Comparison of ENCODE assay signal across 7 mouse cellular contexts in genomic region chr17:45572103-45573086, GRCm38 (mm10). TPM values are rescaled to one million over a fixed set of nuclear protein-coding genes. Genes with fewer than 3 reads are reported as not detected.
DNase-seq lines count a peak whose midpoint lies in the region; ATAC-seq and TF ChIP-seq lines count a peak whose summit lies in the region.

No protein-coding gene starts in this region.

- H3K9ac ChIP-seq in hindbrain, embryonic 16.5 days (ENCODE audit: low read depth, low read length) = peak overlapping the region; percentile 99

- peaks cover 40% of the 10 kb centered on the region for H3K79me2 ChIP-seq in macrophage (ENCODE audit: inconsistent target)

- no peak; the same call in none of the 2 replicates for TF ChIP-seq CTCF in left cerebral cortex, adult 2 months (IDR thresholded peaks at IDR 0.05)

- ATAC-seq in activated CD4-positive, CD25-positive, alpha-beta regulatory T cell, adult 4 months = peak; percentile 26
- ATAC-seq in common myeloid progenitor, adult 5-6 weeks (replicated peaks; ENCODE audit: low read depth, poor library complexity, severe bottlenecking) = peak; percentile 27
- ATAC-seq in hindbrain, embryonic 16.5 days = peak; percentile 50

- under 1% methylated on average over 46 of the region's 57 CpGs for WGBS in hindbrain, embryonic 16.5 days
- WGBS in macrophage (ENCODE audit: missing documents) = 2% methylated on average over 56 of the region's 57 CpGs

- H3K4me3 ChIP-seq in hindbrain, embryonic 16.5 days (ENCODE audit: low read length) = peak overlapping the region; percentile 100
- peak overlapping the region; percentile 100 for H3K4me3 ChIP-seq in left cerebral cortex, adult 2 months
- H3K4me3 ChIP-seq in macrophage (ENCODE audit: inconsistent target) = peak overlapping the region; percentile 73

- peak; percentile 52 to 53 for DNase-seq in gastrocnemius, adult 8-10 months (ENCODE audit: low spot score in 2 of 2)
- DNase-seq in left cerebral cortex, adult 2 months (ENCODE audit: extremely low spot score in 1 of 2, low spot score in 2 of 2) = peak; percentile 71 to 78
- peak; percentile 73 for DNase-seq in right cerebral cortex, postnatal 14 days

- H3K27me3 ChIP-seq in hindbrain, embryonic 16.5 days (replicated peaks; ENCODE audit: control insufficient read depth, insufficient read depth, low read length) = no peaks in the 10 kb centered on the region

- peak overlapping the region; percentile 84 for H3K4me2 ChIP-seq in hindbrain, embryonic 16.5 days (ENCODE audit: low read length)

- intact Hi-C loops in left cerebral cortex, adult 2 months (cut with DNase I) = loop anchor here (1.0 kb wide), 1 partner anchor 8 kb away; no protein-coding TSS in a partner anchor

- H3K27ac ChIP-seq in hindbrain, embryonic 16.5 days (ENCODE audit: low read depth, low read length) = peak overlapping the region; percentile 98
- peak overlapping the region; percentile 99 for H3K27ac ChIP-seq in left cerebral cortex, adult 2 months
- peak overlapping the region; percentile 77 for H3K27ac ChIP-seq in macrophage

- peaks cover 20% of the 10 kb centered on the region for H3K4me1 ChIP-seq in hindbrain, embryonic 16.5 days (ENCODE audit: control insufficient read depth, insufficient read depth, low read depth, low read length)

- no peaks in the 10 kb centered on the region for H3K9me3 ChIP-seq in hindbrain, embryonic 16.5 days (ENCODE audit: control insufficient read depth, low read length)

- peaks cover 32% of the 10 kb centered on the region for H3K36me3 ChIP-seq in hindbrain, embryonic 16.5 days (ENCODE audit: control insufficient read depth, insufficient read depth, low read length)
- H3K36me3 ChIP-seq in macrophage (ENCODE audit: inconsistent target) = peaks cover 40% of the 10 kb centered on the region

RNA-seq across cellular contexts. Expression of gene Hsp90ab1, which starts 0.7 kb away (rescaled TPM):
- 100 to 1,000 TPM; 836 to 982 TPM for polyA plus RNA-seq in activated CD4-positive, CD25-positive, alpha-beta regulatory T cell, adult 4 months (2017; shearing (Covaris generic))
- 2,806 and 3,169 TPM in 2 replicates for total RNA-seq in common myeloid progenitor, adult 5-6 weeks (2017)
- 1,000 to 10,000 TPM; 1,140 to 1,362 (median 1,203) TPM for total RNA-seq in gastrocnemius, adult 8-10 months (2022)
- polyA plus RNA-seq in hindbrain, embryonic 16.5 days (2015; fragmentation: Nextera tagmentation; extraction: Ambion mirVana) = 1,542 and 1,571 TPM in 2 replicates
- total RNA-seq in left cerebral cortex, adult 2 months (2021) = 1,000 to 10,000 TPM; 1,492 to 1,507 TPM
- total RNA-seq in macrophage (2018; cell fraction: chromatin; rRNA removed) = 100 to 1,000 TPM in 24 of 26 experiments, 10 to 100 TPM in 2; 75.3 to 326 (median 157) TPM
- total RNA-seq in macrophage (2018; cell fraction: cytosol; rRNA removed) = 1,000 to 10,000 TPM in 1 of 26 experiments, 100 to 1,000 TPM in 25; 478 to 1,021 (median 622) TPM
- total RNA-seq in macrophage (2018; cell fraction: nucleus; rRNA removed) = 100 to 1,000 TPM; 134 to 740 (median 322) TPM
- 519 to 1,022 TPM (median 909 TPM) in 3 replicates for polyA plus RNA-seq in macrophage (2018)

RNA-seq across cellular contexts. Expression of gene Slc35b2, which starts 8.7 kb away (rescaled TPM):
- 10 to 100 TPM; 27.7 to 33.8 TPM for polyA plus RNA-seq in activated CD4-positive, CD25-positive, alpha-beta regulatory T cell, adult 4 months (2017; shearing (Covaris generic))
- 49.6 and 93.8 TPM in 2 replicates for total RNA-seq in common myeloid progenitor, adult 5-6 weeks (2017)
- 10 to 100 TPM; 17.2 to 22.9 (median 19.8) TPM for total RNA-seq in gastrocnemius, adult 8-10 months (2022)
- 96.2 and 101 TPM in 2 replicates for polyA plus RNA-seq in hindbrain, embryonic 16.5 days (2015; fragmentation: Nextera tagmentation; extraction: Ambion mirVana)
- 10 to 100 TPM; 21.5 to 26.3 TPM for total RNA-seq in left cerebral cortex, adult 2 months (2021)
- total RNA-seq in macrophage (2018; cell fraction: chromatin; rRNA removed) = 100 to 1,000 TPM in 12 of 26 experiments, 10 to 100 TPM in 14; 21.2 to 410 (median 74.1) TPM
- 10 to 100 TPM; 41.0 to 71.6 (median 56.5) TPM for total RNA-seq in macrophage (2018; cell fraction: cytosol; rRNA removed)
- total RNA-seq in macrophage (2018; cell fraction: nucleus; rRNA removed) = 100 to 1,000 TPM in 13 of 26 experiments, 10 to 100 TPM in 13; 49.8 to 383 (median 91.4) TPM
- polyA plus RNA-seq in macrophage (2018) = 41.2 to 72.8 TPM (median 58.2 TPM) in 3 replicates

RNA-seq across cellular contexts. Expression of gene Nfkbie, which starts 16.9 kb away (rescaled TPM):
- polyA plus RNA-seq in activated CD4-positive, CD25-positive, alpha-beta regulatory T cell, adult 4 months (2017; shearing (Covaris generic)) = 10 to 100 TPM; 28.3 to 50.2 TPM
- 10.1 and 11.0 TPM in 2 replicates for total RNA-seq in common myeloid progenitor, adult 5-6 weeks (2017)
- total RNA-seq in gastrocnemius, adult 8-10 months (2022) = under 1 TPM; 0.27 to 0.56 (median 0.34) TPM
- 6.1 and 6.8 TPM in 2 replicates for polyA plus RNA-seq in hindbrain, embryonic 16.5 days (2015; fragmentation: Nextera tagmentation; extraction: Ambion mirVana)
- 1 to 10 TPM; 2.3 to 2.4 TPM for total RNA-seq in left cerebral cortex, adult 2 months (2021)
- total RNA-seq in macrophage (2018; cell fraction: chromatin; rRNA removed) = 100 to 1,000 TPM in 18 of 26 experiments, 10 to 100 TPM in 8; 11.3 to 677 (median 279) TPM
- total RNA-seq in macrophage (2018; cell fraction: cytosol; rRNA removed) = 100 to 1,000 TPM in 8 of 26 experiments, 10 to 100 TPM in 16, 1 to 10 TPM in 2; 7.9 to 269 (median 43.5) TPM
- 100 to 1,000 TPM in 19 of 26 experiments, 10 to 100 TPM in 6, 1 to 10 TPM in 1; 9.8 to 645 (median 296) TPM for total RNA-seq in macrophage (2018; cell fraction: nucleus; rRNA removed)
- polyA plus RNA-seq in macrophage (2018) = 5.5 to 11.3 TPM (median 9.9 TPM) in 3 replicates

RNA-seq across cellular contexts. Expression of gene Tmem151b, which starts 22.9 kb away (rescaled TPM):
- not detected for polyA plus RNA-seq in activated CD4-positive, CD25-positive, alpha-beta regulatory T cell, adult 4 months (2017; shearing (Covaris generic))
- total RNA-seq in common myeloid progenitor, adult 5-6 weeks (2017) = 0.53 TPM in 1 of 2 replicates, not detected in the other
- not detected for total RNA-seq in gastrocnemius, adult 8-10 months (2022)
- polyA plus RNA-seq in hindbrain, embryonic 16.5 days (2015; fragmentation: Nextera tagmentation; extraction: Ambion mirVana) = 29.3 and 31.7 TPM in 2 replicates
- total RNA-seq in left cerebral cortex, adult 2 months (2021) = 100 to 1,000 TPM; 132 to 133 TPM
- under 1 TPM in 2 of 26 experiments, not detected in 24; 0.13 to 0.20 TPM for total RNA-seq in macrophage (2018; cell fraction: chromatin; rRNA removed)
- total RNA-seq in macrophage (2018; cell fraction: cytosol; rRNA removed) = not detected
- under 1 TPM in 2 of 26 experiments, not detected in 24; 0.12 to 0.20 TPM for total RNA-seq in macrophage (2018; cell fraction: nucleus; rRNA removed)
- 0.03 TPM in 1 of 3 replicates, not detected in the others for polyA plus RNA-seq in macrophage (2018)

RNA-seq across cellular contexts. Expression of gene Slc29a1, which starts 27.0 kb away (rescaled TPM):
- polyA plus RNA-seq in activated CD4-positive, CD25-positive, alpha-beta regulatory T cell, adult 4 months (2017; shearing (Covaris generic)) = 10 to 100 TPM; 82.3 to 85.3 TPM
- 80.6 and 109 TPM in 2 replicates for total RNA-seq in common myeloid progenitor, adult 5-6 weeks (2017)
- 10 to 100 TPM; 26.6 to 31.2 (median 27.2) TPM for total RNA-seq in gastrocnemius, adult 8-10 months (2022)
- polyA plus RNA-seq in hindbrain, embryonic 16.5 days (2015; fragmentation: Nextera tagmentation; extraction: Ambion mirVana) = 55.7 and 56.5 TPM in 2 replicates
- total RNA-seq in left cerebral cortex, adult 2 months (2021) = 10 to 100 TPM; 19.7 to 23.6 TPM
- 100 to 1,000 TPM in 1 of 26 experiments, 10 to 100 TPM in 25; 14.6 to 121 (median 42.6) TPM for total RNA-seq in macrophage (2018; cell fraction: chromatin; rRNA removed)
- total RNA-seq in macrophage (2018; cell fraction: cytosol; rRNA removed) = 10 to 100 TPM; 33.8 to 79.3 (median 46.1) TPM
- 100 to 1,000 TPM in 2 of 26 experiments, 10 to 100 TPM in 24; 34.5 to 101 (median 54.4) TPM for total RNA-seq in macrophage (2018; cell fraction: nucleus; rRNA removed)
- 69.7 to 95.8 TPM (median 74.1 TPM) in 3 replicates for polyA plus RNA-seq in macrophage (2018)

Comparison
In these comparisons a context has a peak if more than half of its experiments do, and no peak if none do; other contexts are left out.
1. Peak in every context shown above with its lines: DNase-seq, ATAC-seq, H3K4me3 ChIP-seq and H3K27ac ChIP-seq.